Mouse (Mus musculus): ENCODE data around the gene Irx2.

Irx2 gene

GRCm38 (mm10) chr13:72628462-72628916 is at the start of gene Irx2:
Gene Irx2 (plus strand): TSS chr13:72628820.
- DNase-seq (ENCODE audit: low read depth) = peak; percentile 96

- no peak for DNase-seq (ENCODE audit: low read depth)
Measured at GRCm38 (mm10) chr13:72581276-72581675, 47.3 kb upstream of the Irx2 start.

GRCm38 (mm10) chr13:72592526-72592925 is 36.1 kb upstream of the Irx2 start:
- no peak for DNase-seq (ENCODE audit: low read depth)

GRCm38 (mm10) chr13:72593310-72593709 is 35.3 kb upstream of the Irx2 start:
- no peak for DNase-seq (ENCODE audit: low read depth)

- no peak for DNase-seq (ENCODE audit: low read depth)
Measured at GRCm38 (mm10) chr13:72593710-72594111, 34.9 kb upstream of the Irx2 start.

GRCm38 (mm10) chr13:72599254-72599653 is 29.4 kb upstream of the Irx2 start:
- DNase-seq (ENCODE audit: low read depth) = no peak

- DNase-seq (ENCODE audit: low read depth) = no peak
Measured at GRCm38 (mm10) chr13:72608706-72609105, 19.9 kb upstream of the Irx2 start.

GRCm38 (mm10) chr13:72610277-72610676 is 18.3 kb upstream of the Irx2 start:
- DNase-seq (ENCODE audit: low read depth) = no peak

GRCm38 (mm10) chr13:72623926-72624846 is 4.4 kb upstream of the Irx2 start:
- peak; percentile 83 for DNase-seq (ENCODE audit: low read depth)

- no peak for DNase-seq (ENCODE audit: low read depth)
Measured at GRCm38 (mm10) chr13:72624847-72625170, 3.8 kb upstream of the Irx2 start.

- DNase-seq (ENCODE audit: low read depth) = peak; percentile 81
Measured at GRCm38 (mm10) chr13:72625236-72625950, 3.2 kb upstream of the Irx2 start.

- DNase-seq (ENCODE audit: low read depth) = peak; percentile 70
Measured at GRCm38 (mm10) chr13:72627391-72628321, 964 bp upstream of the Irx2 start.

GRCm38 (mm10) chr13:72628935-72629631 is 463 bp downstream of the Irx2 start:
- peak; percentile 66 for DNase-seq (ENCODE audit: low read depth)

- peak; percentile 64 for DNase-seq (ENCODE audit: low read depth)
Measured at GRCm38 (mm10) chr13:72629806-72630205, 1.2 kb downstream of the Irx2 start.

- peak; percentile 50 for DNase-seq (ENCODE audit: low read depth)
Measured at GRCm38 (mm10) chr13:72630501-72631372, 2.1 kb downstream of the Irx2 start.

- peak; percentile 68 for DNase-seq (ENCODE audit: low read depth)
Measured at GRCm38 (mm10) chr13:72631373-72632021, 2.9 kb downstream of the Irx2 start.

GRCm38 (mm10) chr13:72632361-72632760 is 3.7 kb downstream of the Irx2 start:
- peak; percentile 40 for DNase-seq (ENCODE audit: low read depth)

- peak; percentile 51 for DNase-seq (ENCODE audit: low read depth)
Measured at GRCm38 (mm10) chr13:72633097-72633496, 4.5 kb downstream of the Irx2 start.

GRCm38 (mm10) chr13:72634752-72635315 is 6.2 kb downstream of the Irx2 start:
- no peak for DNase-seq (ENCODE audit: low read depth)
